Mouse (Mus musculus) C2C12 (cell line): Measurements from ENCODE around the gene Adcy10.

Source experiments
- CEBPB ChIP-seq: IDR thresholded peaks from one replicate; pipeline ENCODE4 v1.6.1; 2011; ENCODE audit warnings: low read depth, mild to moderate bottlenecking, control low read depth, moderate library complexity
- CTCF ChIP-seq: IDR thresholded peaks from one replicate; pipeline ENCODE4 v1.5.1; 2011; ENCODE audit not compliant: control insufficient read depth, insufficient read depth, insufficient read length
- FOSL1 ChIP-seq: IDR thresholded peaks from one replicate; pipeline ENCODE4 v1.8.0; 2011; ENCODE audit warnings: mild to moderate bottlenecking, low read length; ENCODE audit not compliant: poor library complexity, insufficient read depth, severe bottlenecking
- MAX ChIP-seq: IDR thresholded peaks from one replicate; pipeline ENCODE4 v1.6.1; 2011; ENCODE audit warnings: mild to moderate bottlenecking, control low read depth
- MYOD1 ChIP-seq: IDR thresholded peaks from one replicate; pipeline ENCODE4 v1.6.1; 2011; ENCODE audit warnings: low read depth; ENCODE audit not compliant: control insufficient read depth, insufficient read length
- MYOG ChIP-seq: IDR thresholded peaks from one replicate; pipeline ENCODE4 v1.6.1; 2011; ENCODE audit not compliant: control insufficient read depth, insufficient read length; ENCODE audit errors: extremely low read depth
- USF1 ChIP-seq: IDR thresholded peaks from one replicate; pipeline ENCODE4 v1.6.1; 2011; ENCODE audit warnings: low read depth, mild to moderate bottlenecking, control low read depth, moderate library complexity

DNA sequence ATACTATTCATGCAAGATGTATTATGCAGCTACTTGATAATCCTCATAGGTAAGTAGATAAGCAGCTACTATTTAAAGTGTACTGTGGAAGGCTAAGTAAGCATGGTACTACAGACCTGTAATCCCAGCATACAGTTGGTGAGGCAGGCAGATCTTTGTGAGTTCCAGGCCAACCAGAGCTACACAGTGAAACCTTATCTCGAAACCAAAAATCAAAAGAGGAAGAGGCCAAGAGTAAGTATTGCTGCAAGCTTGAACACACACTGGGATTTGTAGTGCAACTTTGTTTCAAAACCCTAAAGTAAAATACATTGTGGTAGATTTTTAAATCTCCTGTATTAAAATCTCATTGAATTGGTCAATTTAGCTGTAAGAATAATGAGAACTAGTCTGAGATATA, 13.5 kb upstream of the Adcy10 start:
- TF ChIP-seq USF1 (no peak), CTCF (no peak), MYOD1 (no peak), CEBPB (no peak), FOSL1 (no peak), MAX (no peak), MYOG (no peak)
